Mouse (Mus musculus) megakaryocyte, embryonic 14.5 days (primary cell): ENCODE data around the gene Klhl26. TPM values are rescaled to one million over a fixed set of nuclear protein-coding genes. Genes with fewer than 3 reads are reported as not detected.
A peak's percentile ranks its signal among the peaks of the same experiment; 100 is the strongest.

ENCODE experiments used
- H3K27me3 ChIP-seq: replicated peaks from 2 replicates; pipeline ENCODE3; 2012; ENCODE audit warnings: inconsistent platforms
- H3K36me3 ChIP-seq: replicated peaks from 2 replicates; pipeline ENCODE3; 2012; ENCODE audit warnings: low read length, inconsistent platforms, mixed read lengths
- H3K4me1 ChIP-seq: 2 replicates; pipeline ENCODE4 v1.6.1; 2012; ENCODE audit warnings: inconsistent platforms
- H3K4me3 ChIP-seq: replicated peaks from 2 replicates; pipeline ENCODE3; 2012; ENCODE audit warnings: moderate library complexity, mild to moderate bottlenecking, inconsistent platforms
- H3K9me3 ChIP-seq: 2 replicates; pipeline ENCODE4 v1.6.1; 2012; ENCODE audit warnings: inconsistent platforms
- FLI1 ChIP-seq: IDR thresholded peaks from 2 replicates; pipeline ENCODE4 v1.6.1; 2012; ENCODE audit warnings: low read length, inconsistent platforms, mixed read lengths
- GATA1 ChIP-seq: IDR thresholded peaks from 3 replicates; pipeline ENCODE4 v1.6.1; 2012; ENCODE audit warnings: mixed read lengths, low read length, inconsistent platforms, borderline replicate concordance
- polyA plus RNA-seq: library from polyadenylated mRNA; stranded (reverse); fragments of >175 nt; gene quantifications from 2 replicates; pipeline ENCODE4 v1.2.3, GENCODE M21; 2012; ENCODE audit warnings: low replicate concordance; ENCODE audit not compliant: insufficient read depth

Klhl26 gene
- polyA plus RNA-seq, 1 experiment: 10.3 TPM

DNA sequence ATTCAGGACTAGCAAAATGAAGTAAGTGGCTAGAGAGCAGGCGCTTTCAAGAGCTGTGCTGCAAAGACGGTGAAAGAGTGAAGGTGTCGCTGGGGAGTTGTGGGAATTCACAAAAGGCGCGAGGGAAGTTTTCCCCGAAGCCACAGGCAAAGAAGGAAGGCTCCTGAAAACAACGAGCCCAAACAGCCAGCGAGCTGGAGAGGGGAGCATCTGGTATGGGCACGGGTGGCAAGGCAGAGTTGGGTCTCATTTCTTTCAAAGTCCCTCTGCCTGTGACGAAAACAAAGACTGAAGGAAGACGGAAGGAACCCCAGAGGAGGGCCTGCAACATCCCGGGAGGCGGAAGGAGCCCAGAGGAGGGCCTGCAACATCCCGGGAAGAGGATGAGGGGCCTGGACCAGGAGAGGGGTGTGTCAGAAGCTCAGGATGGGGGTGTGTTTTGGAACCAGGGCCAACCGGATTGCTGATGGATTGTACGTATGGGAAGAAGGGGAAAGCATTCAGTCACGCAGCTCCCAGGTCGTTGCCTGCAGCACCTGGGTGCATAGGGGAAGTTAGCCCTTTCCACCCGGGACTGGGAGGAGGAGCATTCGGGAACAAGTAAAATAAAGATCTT lies 14.2 kb upstream of the Klhl26 start:
- H3K36me3 ChIP-seq: no peaks in the 10 kb centered on the region
- H3K4me1 ChIP-seq: peaks cover 89% of the 10 kb centered on the region
- H3K9me3 ChIP-seq: no peaks in the 10 kb centered on the region
- H3K27me3 ChIP-seq: peaks cover 98% of the 10 kb centered on the region
- no peak for TF ChIP-seq FLI1
- no peak for TF ChIP-seq GATA1
- no peak overlapping the region for H3K4me3 ChIP-seq

DNA sequence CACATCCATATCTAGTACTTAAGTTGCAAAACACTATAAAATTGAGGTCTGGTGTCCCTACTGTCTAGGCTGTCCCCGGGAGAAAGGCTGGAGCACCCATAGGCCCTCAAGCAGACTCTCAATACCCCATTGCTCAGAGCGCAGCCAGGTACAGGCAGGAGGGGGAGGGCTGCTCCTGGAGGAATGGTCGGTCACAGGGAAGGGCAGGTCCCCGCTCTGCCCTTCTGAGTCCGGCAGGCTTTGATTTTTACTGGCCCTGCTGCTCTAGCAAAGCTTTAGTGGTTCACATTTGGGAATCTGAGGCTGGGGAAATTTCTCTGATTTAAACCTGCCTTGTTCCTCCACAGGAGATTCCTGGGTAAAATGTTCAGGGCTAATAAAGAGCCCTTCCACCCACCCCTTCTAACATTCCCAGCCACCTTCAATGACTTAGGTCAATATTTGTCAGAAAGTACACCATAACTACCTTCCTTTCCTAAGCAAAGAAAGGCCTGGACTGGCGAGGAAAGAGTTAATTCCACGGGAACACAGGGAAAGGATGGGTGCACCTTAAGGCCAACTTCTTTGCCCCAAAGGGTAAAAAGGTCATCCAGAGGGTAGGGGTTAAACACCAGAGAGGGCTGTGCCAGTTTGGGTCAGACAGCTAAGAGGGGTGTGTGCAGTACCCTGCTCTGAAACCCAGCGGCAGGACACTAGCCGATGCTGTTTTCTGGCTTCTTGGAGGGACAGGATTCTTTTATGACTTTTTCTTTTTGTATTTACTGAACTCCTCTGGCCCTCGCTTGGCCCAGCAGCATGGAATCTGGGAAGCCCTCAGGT lies 13.5 kb upstream of the Klhl26 start:
- H3K4me1 ChIP-seq: peaks cover 84% of the 10 kb centered on the region
- TF ChIP-seq FLI1 (no peak), GATA1 (no peak)

DNA sequence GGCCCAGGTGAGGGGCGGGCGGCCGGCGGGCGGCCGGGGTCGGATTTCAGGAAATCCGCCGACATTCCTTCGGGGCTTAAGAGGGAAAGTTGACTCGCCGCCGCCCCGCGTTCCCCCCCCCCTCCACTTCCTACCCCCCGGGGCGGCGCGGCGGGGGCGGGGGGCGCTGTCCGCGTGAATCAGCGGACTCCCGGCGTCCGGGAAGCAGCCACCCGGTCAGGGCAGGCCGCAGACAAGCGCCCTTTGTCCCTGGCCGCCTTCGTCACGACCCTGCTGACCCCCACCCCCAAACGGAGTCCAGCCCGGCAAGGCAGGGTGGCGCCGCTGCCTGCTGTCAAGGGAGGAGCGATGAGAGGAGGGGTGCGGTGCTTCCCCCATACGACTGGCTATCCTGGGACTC lies 12.8 kb upstream of the Klhl26 start:
- Histone ChIP-seq H3K4me1 (peaks cover 78% of the 10 kb centered on the region), H3K4me3 (peak overlapping the region; percentile 90), H3K9me3 (no peaks in the 10 kb centered on the region), H3K27me3 (peaks cover 98% of the 10 kb centered on the region), H3K36me3 (no peaks in the 10 kb centered on the region)
- TF ChIP-seq GATA1 (no peak), FLI1 (no peak)

More for the DNA sequence above, 13.5 kb upstream of the Klhl26 start:
- H3K36me3 ChIP-seq: no peaks in the 10 kb centered on the region
- H3K27me3 ChIP-seq: peaks cover 98% of the 10 kb centered on the region
- no peaks in the 10 kb centered on the region for H3K9me3 ChIP-seq
- H3K4me3 ChIP-seq: peak overlapping the region; percentile 90

DNA sequence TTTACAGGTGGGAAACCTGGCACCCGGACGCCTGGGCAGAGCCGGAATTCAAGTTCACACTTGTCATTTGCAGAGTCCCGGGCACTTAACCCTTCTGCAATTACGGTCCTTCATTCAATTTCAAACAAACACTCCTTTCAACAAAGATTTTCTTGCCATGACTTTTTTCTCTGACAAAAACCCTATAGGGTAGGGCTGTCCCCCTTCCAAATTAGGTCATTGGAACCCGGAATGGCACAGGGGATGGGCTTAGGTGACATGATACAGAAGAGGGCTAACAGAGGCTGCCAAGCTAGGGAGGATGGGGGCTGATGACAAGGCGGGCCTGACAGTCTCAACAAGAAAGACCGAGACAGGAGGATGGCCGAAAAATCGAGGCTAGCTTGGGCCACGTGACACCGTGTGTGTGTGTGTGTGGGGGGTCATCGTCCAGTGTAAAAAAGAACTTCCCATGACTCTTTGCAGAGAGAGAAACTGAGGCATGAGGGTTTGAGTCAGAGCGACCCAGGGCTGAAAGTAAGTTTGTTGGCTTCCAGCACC lies 12.2 kb upstream of the Klhl26 start:
- Histone ChIP-seq H3K36me3 (no peaks in the 10 kb centered on the region), H3K27me3 (peaks cover 98% of the 10 kb centered on the region), H3K9me3 (no peaks in the 10 kb centered on the region), H3K4me3 (peak overlapping the region; percentile 90), H3K4me1 (peaks cover 74% of the 10 kb centered on the region)
- TF ChIP-seq FLI1 (no peak), GATA1 (no peak)

DNA sequence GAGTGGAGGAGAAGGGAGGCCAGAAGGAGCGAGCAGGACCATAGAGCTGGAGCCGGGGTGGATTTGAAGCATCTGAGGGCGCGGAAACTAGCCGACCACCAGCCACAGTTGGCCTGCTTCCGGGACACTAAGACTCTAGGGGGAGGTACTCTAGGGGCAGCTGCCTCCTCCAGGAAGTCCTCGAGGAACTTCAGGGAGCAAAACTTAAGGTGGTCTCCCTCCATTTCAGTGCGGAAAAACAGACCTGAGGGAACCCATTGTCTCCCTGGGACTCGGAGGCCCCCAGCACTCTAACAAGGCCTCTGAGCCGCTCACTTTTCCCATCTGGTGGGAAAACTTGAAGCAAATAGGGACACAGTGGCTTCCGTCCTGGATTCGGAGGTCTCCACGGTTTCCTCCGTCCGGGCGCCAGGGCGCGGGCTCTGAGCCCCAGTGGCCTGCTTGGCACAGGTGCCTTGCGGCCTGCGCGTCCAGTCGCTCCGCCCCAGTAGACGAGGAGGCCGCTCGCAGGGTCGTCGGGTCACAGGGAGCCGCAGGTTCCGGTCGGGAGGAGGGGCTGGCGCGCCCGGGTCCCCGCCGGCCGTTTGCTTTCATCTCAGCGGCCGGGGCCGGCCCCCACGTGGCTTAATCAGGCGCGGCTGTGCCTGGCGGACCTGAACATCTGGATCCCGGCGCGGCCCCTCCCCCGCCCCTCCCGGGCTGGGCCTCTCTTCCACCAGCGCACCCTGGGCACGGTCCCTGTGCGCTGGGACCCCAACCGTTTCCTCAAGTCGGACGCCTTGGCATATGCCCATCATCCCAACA lies 11.4 kb upstream of the Klhl26 start:
- H3K9me3 ChIP-seq: no peaks in the 10 kb centered on the region
- H3K27me3 ChIP-seq: peaks cover 98% of the 10 kb centered on the region
- TF ChIP-seq GATA1 (no peak), FLI1 (no peak)
- H3K36me3 ChIP-seq: no peaks in the 10 kb centered on the region
- H3K4me1 ChIP-seq: peaks cover 68% of the 10 kb centered on the region
- H3K4me3 ChIP-seq: peak overlapping the region; percentile 81

DNA sequence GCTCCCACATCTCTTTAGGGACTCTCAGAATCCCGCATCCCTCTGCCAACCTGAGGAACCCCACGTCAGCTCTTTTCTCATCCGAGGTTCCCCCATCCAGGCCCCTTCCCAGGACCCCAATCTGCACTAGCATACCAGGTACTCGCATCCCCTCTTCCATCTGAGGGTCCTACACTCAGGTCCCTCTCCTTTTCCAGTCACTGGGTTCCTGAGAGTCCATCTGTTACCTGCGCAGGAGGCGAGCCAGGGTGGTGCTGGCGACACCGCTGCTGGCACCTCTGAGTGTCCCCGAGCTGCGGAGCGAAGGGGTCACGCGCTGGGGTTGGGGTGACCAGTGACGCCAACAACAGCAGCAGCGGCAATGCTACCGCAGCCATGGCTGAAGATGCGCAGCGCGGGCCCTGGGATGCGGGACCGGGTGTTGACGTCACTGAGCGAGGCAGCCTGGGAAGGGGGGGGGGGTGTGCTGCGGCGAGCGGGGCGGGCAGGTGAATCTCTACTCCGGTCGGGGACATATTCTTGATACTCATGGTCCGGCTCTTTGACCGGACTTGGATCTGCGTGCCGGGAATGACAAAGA lies 10.3 kb upstream of the Klhl26 start, which contains the start of gene Tmem59l:
Gene Tmem59l (minus strand): TSS at position 418 of the 580 bp plus-strand sequence.
- no peaks in the 10 kb centered on the region for H3K9me3 ChIP-seq
- H3K27me3 ChIP-seq: peaks cover 98% of the 10 kb centered on the region
- peak within 1 kb of the TSS; percentile 81 for H3K4me3 ChIP-seq
- H3K4me1 ChIP-seq: peaks cover 57% of the 10 kb centered on the region
- H3K36me3 ChIP-seq: no peaks in the 10 kb centered on the region
- TF ChIP-seq GATA1: no peak
- no peak for TF ChIP-seq FLI1

DNA sequence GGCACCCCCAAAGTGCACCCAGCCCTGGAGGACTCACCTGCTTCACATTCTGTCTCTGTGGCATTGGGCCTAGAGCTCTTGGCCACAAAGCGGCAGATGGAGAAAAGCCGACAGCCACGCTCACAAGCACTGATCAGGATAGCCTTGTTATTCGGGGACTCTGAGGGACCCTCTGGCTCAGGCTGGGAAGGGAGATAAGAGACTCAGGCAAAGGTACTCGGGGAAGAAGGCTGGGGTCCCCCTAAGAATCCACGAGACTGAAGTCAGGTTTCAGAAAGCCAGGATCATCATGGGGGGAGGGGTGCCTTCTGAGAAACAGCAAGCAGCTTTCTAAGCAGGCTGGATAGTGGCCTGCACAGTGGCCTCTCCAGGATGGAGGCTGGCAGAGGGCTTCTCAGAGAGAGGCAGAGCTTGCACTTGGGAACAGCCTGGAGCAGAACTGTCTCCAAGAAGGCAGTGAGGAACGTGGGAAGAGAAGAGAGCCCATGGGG lies 9.5 kb upstream of the Klhl26 start:
- Histone ChIP-seq H3K27me3 (peaks cover 98% of the 10 kb centered on the region), H3K36me3 (no peaks in the 10 kb centered on the region), H3K9me3 (no peaks in the 10 kb centered on the region), H3K4me1 (peaks cover 60% of the 10 kb centered on the region), H3K4me3 (no peak overlapping the region)
- TF ChIP-seq GATA1 (no peak), FLI1 (no peak)

DNA sequence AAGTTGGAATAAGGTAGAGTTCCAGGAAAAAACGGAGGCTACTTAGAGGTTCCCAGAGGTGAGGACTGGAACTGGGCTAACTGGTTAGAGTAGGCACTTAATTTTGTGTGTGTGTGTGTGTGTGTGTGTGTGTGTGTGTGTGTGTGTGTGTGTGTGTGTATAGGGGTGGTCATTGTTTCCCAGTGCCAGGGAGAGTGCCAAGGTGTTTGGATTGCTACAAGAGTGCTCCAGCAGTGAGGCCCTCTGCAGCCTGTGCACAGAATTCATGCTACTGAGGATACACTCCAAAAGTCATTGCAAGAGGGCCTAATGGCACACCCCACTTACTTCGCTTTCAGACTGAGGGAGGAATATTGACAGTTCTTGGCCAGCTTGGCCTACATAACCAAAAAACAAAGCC lies 6.2 kb upstream of the Klhl26 start:
- no peaks in the 10 kb centered on the region for H3K9me3 ChIP-seq
- H3K36me3 ChIP-seq: no peaks in the 10 kb centered on the region
- H3K4me1 ChIP-seq: peaks cover 31% of the 10 kb centered on the region
- TF ChIP-seq FLI1 (no peak), GATA1 (no peak)
- peaks cover 89% of the 10 kb centered on the region for H3K27me3 ChIP-seq
- H3K4me3 ChIP-seq: no peak overlapping the region

DNA sequence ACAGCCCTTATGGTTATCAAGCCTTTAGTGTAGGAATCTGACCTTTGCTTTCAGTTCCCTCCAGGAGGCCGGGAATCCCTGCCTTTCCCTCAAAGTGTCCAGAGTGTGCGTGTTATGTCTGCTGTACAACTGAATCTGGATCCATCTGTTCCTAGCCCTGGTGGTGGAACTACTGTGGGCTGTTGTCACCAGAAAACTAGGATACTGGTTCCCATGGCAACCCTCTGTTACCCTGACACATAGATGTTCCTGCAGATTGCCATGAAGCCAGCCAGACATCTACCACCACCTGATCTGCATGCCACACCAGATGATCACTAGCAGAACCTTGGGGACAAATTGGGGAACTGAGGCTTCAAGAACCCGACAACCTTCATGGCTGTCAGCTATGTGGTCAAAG lies 5.1 kb upstream of the Klhl26 start:
- Histone ChIP-seq H3K4me1 (peaks cover 34% of the 10 kb centered on the region), H3K9me3 (no peaks in the 10 kb centered on the region), H3K27me3 (peaks cover 82% of the 10 kb centered on the region), H3K4me3 (no peak overlapping the region), H3K36me3 (no peaks in the 10 kb centered on the region)
- TF ChIP-seq GATA1 (no peak), FLI1 (no peak)
